Mouse (Mus musculus) splenic B cell, adult 2 months (primary cell): ENCODE results near the gene Otog.

ENCODE experiments used
- DNase-seq: peaks from one replicate; pipeline ENCODE4 v3.0.0-alpha.2; 2011; ENCODE audit warnings: low read depth, low spot score
- H3K27me3 ChIP-seq: 2 replicates; pipeline ENCODE4 v1.6.1; 2012; ENCODE audit warnings: mild to moderate bottlenecking, low read length, moderate library complexity, mixed read lengths; ENCODE audit not compliant: control insufficient read depth, poor library complexity, insufficient read depth, severe bottlenecking
- H3K36me3 ChIP-seq: 2 replicates; pipeline ENCODE4 v1.6.1; 2012; ENCODE audit warnings: mild to moderate bottlenecking, low read length, moderate library complexity, mixed read lengths; ENCODE audit not compliant: control insufficient read depth, poor library complexity, insufficient read depth, severe bottlenecking

Gene Otog

GRCm38 (mm10) chr7:46314220-46315009 is 73.6 kb downstream of the Otog start:
- DNase-seq = no peak
- Histone ChIP-seq H3K27me3 (no peaks in the 10 kb centered on the region), H3K36me3 (no peaks in the 10 kb centered on the region)

- no peaks in the 10 kb centered on the region for H3K27me3 ChIP-seq
- DNase-seq = no peak
- no peaks in the 10 kb centered on the region for H3K36me3 ChIP-seq
Observed at GRCm38 (mm10) chr7:46315692-46316091, 74.9 kb downstream of the Otog start.

GRCm38 (mm10) chr7:46316948-46317347 is 76.2 kb downstream of the Otog start:
- Histone ChIP-seq H3K27me3 (no peaks in the 10 kb centered on the region), H3K36me3 (no peaks in the 10 kb centered on the region)
- no peak for DNase-seq

- H3K27me3 ChIP-seq = no peaks in the 10 kb centered on the region
- no peaks in the 10 kb centered on the region for H3K36me3 ChIP-seq
- no peak for DNase-seq
Observed at GRCm38 (mm10) chr7:46321242-46321641, 80.5 kb downstream of the Otog start.

- H3K36me3 ChIP-seq = no peaks in the 10 kb centered on the region
- no peak for DNase-seq
- H3K27me3 ChIP-seq = no peaks in the 10 kb centered on the region
Observed at GRCm38 (mm10) chr7:46327896-46328295, 87.1 kb downstream of the Otog start.

- no peaks in the 10 kb centered on the region for H3K36me3 ChIP-seq
- DNase-seq = no peak
- H3K27me3 ChIP-seq = no peaks in the 10 kb centered on the region
Observed at GRCm38 (mm10) chr7:46337397-46337796, 96.6 kb downstream of the Otog start.

- Histone ChIP-seq H3K27me3 (no peaks in the 10 kb centered on the region), H3K36me3 (no peaks in the 10 kb centered on the region)
- DNase-seq = no peak
Observed at GRCm38 (mm10) chr7:46339818-46340217, 99.0 kb downstream of the Otog start.

GRCm38 (mm10) chr7:46340295-46340694 is 99.5 kb downstream of the Otog start:
- no peak for DNase-seq
- Histone ChIP-seq H3K36me3 (no peaks in the 10 kb centered on the region), H3K27me3 (no peaks in the 10 kb centered on the region)

GRCm38 (mm10) chr7:46341471-46341870 is 100.7 kb downstream of the Otog start:
- Histone ChIP-seq H3K27me3 (no peaks in the 10 kb centered on the region), H3K36me3 (no peaks in the 10 kb centered on the region)
- DNase-seq = no peak

- DNase-seq = no peak
- H3K36me3 ChIP-seq = no peaks in the 10 kb centered on the region
- no peaks in the 10 kb centered on the region for H3K27me3 ChIP-seq
Observed at GRCm38 (mm10) chr7:46347692-46348091, 106.9 kb downstream of the Otog start.

- DNase-seq = no peak
- no peaks in the 10 kb centered on the region for H3K27me3 ChIP-seq
- H3K36me3 ChIP-seq = no peaks in the 10 kb centered on the region
Observed at GRCm38 (mm10) chr7:46348813-46349212, 108.0 kb downstream of the Otog start.

GRCm38 (mm10) chr7:46350119-46350702 is 109.4 kb downstream of the Otog start:
- no peaks in the 10 kb centered on the region for H3K27me3 ChIP-seq
- H3K36me3 ChIP-seq = no peaks in the 10 kb centered on the region
- no peak for DNase-seq

- DNase-seq = no peak
- Histone ChIP-seq H3K27me3 (no peaks in the 10 kb centered on the region), H3K36me3 (no peaks in the 10 kb centered on the region)
Observed at GRCm38 (mm10) chr7:46352748-46353147, 112.0 kb downstream of the Otog start.

GRCm38 (mm10) chr7:46353216-46353615 is 112.4 kb downstream of the Otog start:
- no peaks in the 10 kb centered on the region for H3K27me3 ChIP-seq

GRCm38 (mm10) chr7:46353875-46354274 is 113.1 kb downstream of the Otog start:
- DNase-seq = peak; percentile 8
- no peaks in the 10 kb centered on the region for H3K27me3 ChIP-seq
- H3K36me3 ChIP-seq = no peaks in the 10 kb centered on the region

More at GRCm38 (mm10) chr7:46353216-46353615, 112.4 kb downstream of the Otog start:
- no peaks in the 10 kb centered on the region for H3K36me3 ChIP-seq
- DNase-seq = no peak
